Mouse (Mus musculus) limb, embryonic 14.5 days (tissue): Measurements from ENCODE around the gene Sall2. TPM values are rescaled to one million over a fixed set of nuclear protein-coding genes. Genes with fewer than 3 reads are reported as not detected.

ENCODE experiments used
- ATAC-seq: fragments of 200-750 bp; cut with Nextera tagmentation; 2 replicates; pipeline ENCODE4 v1.8.0; 2017; ENCODE audit warnings: low read depth, moderate number of reproducible peaks, moderate TSS enrichment; ENCODE audit not compliant: low FRiP score
- DNase-seq: peaks from one replicate; pipeline ENCODE4 v3.0.0-alpha.2; 2015; ENCODE audit warnings: low spot score
- H3K27ac ChIP-seq: fragments of 300-500 bp; sonication (generic); replicated peaks from 2 replicates; pipeline ENCODE4 v1.5.1; 2014; ENCODE audit warnings: low read depth, mild to moderate bottlenecking, low read length, moderate library complexity, mixed read lengths
- H3K27me3 ChIP-seq: fragments of 300-500 bp; sonication (generic); 2 replicates; pipeline ENCODE4 v1.6.1; 2014; ENCODE audit warnings: low read length, mixed read lengths; ENCODE audit not compliant: control insufficient read depth, insufficient read depth
- H3K36me3 ChIP-seq: fragments of 300-500 bp; sonication (generic); 2 replicates; pipeline ENCODE4 v1.6.1; 2014; ENCODE audit warnings: mild to moderate bottlenecking, low read length, moderate library complexity, mixed read lengths; ENCODE audit not compliant: control insufficient read depth, insufficient read depth
- H3K4me1 ChIP-seq: fragments of 300-500 bp; sonication (generic); 2 replicates; pipeline ENCODE4 v1.6.1; 2014; ENCODE audit warnings: antibody characterized with exemption, low read length, mixed read lengths; ENCODE audit not compliant: control insufficient read depth, insufficient read depth
- H3K4me2 ChIP-seq: fragments of 300-500 bp; sonication (generic); replicated peaks from 2 replicates; pipeline ENCODE4 v1.6.1; 2014; ENCODE audit warnings: low read depth, mild to moderate bottlenecking, low read length, moderate library complexity; ENCODE audit not compliant: severe bottlenecking
- H3K4me3 ChIP-seq: fragments of 300-500 bp; sonication (generic); replicated peaks from 2 replicates; pipeline ENCODE4 v1.5.1; 2014; ENCODE audit warnings: low read length
- H3K9ac ChIP-seq: fragments of 300-500 bp; sonication (generic); 2 replicates; pipeline ENCODE4 v1.6.1; 2014; ENCODE audit warnings: mild to moderate bottlenecking, low read depth, low read length, moderate library complexity; ENCODE audit not compliant: severe bottlenecking
- H3K9me3 ChIP-seq: fragments of 300-500 bp; sonication (generic); 2 replicates; pipeline ENCODE4 v1.6.1; 2016; ENCODE audit warnings: low read length; ENCODE audit not compliant: control insufficient read depth
- POLR2A ChIP-seq: fragments of 200-500 bp; IDR thresholded peaks from 2 replicates; pipeline ENCODE4 v1.8.0; 2012; ENCODE audit warnings: inconsistent platforms, mild to moderate bottlenecking, moderate library complexity, borderline replicate concordance; ENCODE audit not compliant: insufficient read depth, insufficient read length; ENCODE audit errors: extremely low read depth
- WGBS: fragments of 180-500 bp; shearing (Covaris S2); extraction: QIAGEN DNeasy Blood & Tissue Kit; methylation state at CpG from one replicate; pipeline ENCODE4 v1.1.7; 2014; 5-methylcytosine and 5-hydroxymethylcytosine counted together
- polyA plus RNA-seq, 2 experiments: library from polyadenylated mRNA; depleted of rRNA in 1 of 2; stranded (reverse) in 1 of 2; unstranded in 1 of 2; fragments of >200 nt; fragmentation: Nextera tagmentation in 1 of 2; extraction: Ambion mirVana in 1 of 2; gene quantifications; 2 replicates each; pipeline versions ENCODE4 v1.2.1 to v1.2.3; 2012 to 2014

The Sall2 gene
- polyA plus RNA-seq, 2 experiments, result 18.9 to 26.4 TPM

GRCm38 (mm10) chr14:52277210-52277609 is 51.4 kb downstream of the Sall2 start:
- Histone ChIP-seq H3K27me3 (no peaks in the 10 kb centered on the region), H3K4me3 (no peak overlapping the region), H3K4me1 (peaks cover 12% of the 10 kb centered on the region), H3K36me3 (peaks cover 15% of the 10 kb centered on the region; the same call in 1 of the 2 replicates), H3K4me2 (no peak overlapping the region), H3K9ac (no peak overlapping the region), H3K9me3 (no peaks in the 10 kb centered on the region), H3K27ac (no peak overlapping the region)
- 89% methylated on average over 4 of the region's 4 CpGs for WGBS
- TF ChIP-seq POLR2A, result no peak
- no peak for ATAC-seq
- no peak for DNase-seq

- Histone ChIP-seq H3K27ac (no peak overlapping the region), H3K4me2 (no peak overlapping the region), H3K9ac (no peak overlapping the region), H3K36me3 (peaks cover 24% of the 10 kb centered on the region; the same call in 1 of the 2 replicates), H3K9me3 (no peaks in the 10 kb centered on the region), H3K27me3 (no peaks in the 10 kb centered on the region), H3K4me3 (no peak overlapping the region), H3K4me1 (no peaks in the 10 kb centered on the region)
- no peak for TF ChIP-seq POLR2A
- ATAC-seq (no peak), DNase-seq (no peak)
- 66% methylated on average over 3 of the region's 3 CpGs for WGBS
These were observed 55.8 kb downstream of the Sall2 start for GRCm38 (mm10) chr14:52272781-52273180.

Other genes starting within 250 kb of the Sall2 start
- 386 and 478 TPM in 2 replicates for gene Hnrnpc, start 224.7 kb downstream of the Sall2 start, polyA plus RNA-seq (2012; rRNA removed)
- 526 and 573 TPM in 2 replicates for gene Hnrnpc, start 224.7 kb downstream of the Sall2 start, polyA plus RNA-seq (2014; fragmentation: Nextera tagmentation; extraction: Ambion mirVana)
- 1.1 and 2.1 TPM in 2 replicates for gene Rpgrip1, start 218.1 kb downstream of the Sall2 start, polyA plus RNA-seq (2012; rRNA removed)
- gene Rpgrip1, start 218.1 kb downstream of the Sall2 start, polyA plus RNA-seq (2014; fragmentation: Nextera tagmentation; extraction: Ambion mirVana), result 63.4 and 70.1 TPM in 2 replicates
- 34.5 and 41.5 TPM in 2 replicates for gene Supt16, start 131.3 kb downstream of the Sall2 start, polyA plus RNA-seq (2012; rRNA removed)
- gene Supt16, start 131.3 kb downstream of the Sall2 start, polyA plus RNA-seq (2014; fragmentation: Nextera tagmentation; extraction: Ambion mirVana), result 56.0 and 58.7 TPM in 2 replicates
- gene Chd8, start 71.0 kb downstream of the Sall2 start, polyA plus RNA-seq (2012; rRNA removed), result 52.4 and 57.6 TPM in 2 replicates
- gene Chd8, start 71.0 kb downstream of the Sall2 start, polyA plus RNA-seq (2014; fragmentation: Nextera tagmentation; extraction: Ambion mirVana), result 50.0 and 52.6 TPM in 2 replicates
- 36.5 and 50.0 TPM in 2 replicates for gene Tox4, start 49.6 kb downstream of the Sall2 start, polyA plus RNA-seq (2012; rRNA removed)
- 39.7 and 40.0 TPM in 2 replicates for gene Tox4, start 49.6 kb downstream of the Sall2 start, polyA plus RNA-seq (2014; fragmentation: Nextera tagmentation; extraction: Ambion mirVana)
- 29.5 and 35.3 TPM in 2 replicates for gene Rab2b, start 49.2 kb downstream of the Sall2 start, polyA plus RNA-seq (2012; rRNA removed)
- 21.4 and 24.7 TPM in 2 replicates for gene Rab2b, start 49.2 kb downstream of the Sall2 start, polyA plus RNA-seq (2014; fragmentation: Nextera tagmentation; extraction: Ambion mirVana)
- 41.9 and 43.1 TPM in 2 replicates for gene Mettl3, start 23.6 kb downstream of the Sall2 start, polyA plus RNA-seq (2012; rRNA removed)
- gene Mettl3, start 23.6 kb downstream of the Sall2 start, polyA plus RNA-seq (2014; fragmentation: Nextera tagmentation; extraction: Ambion mirVana), result 36.7 and 40.8 TPM in 2 replicates
- gene Olfr1513, start 27.6 kb upstream of the Sall2 start, polyA plus RNA-seq (2012; rRNA removed), result not detected in 2 replicates
- not detected in 2 replicates for gene Olfr1513, start 27.6 kb upstream of the Sall2 start, polyA plus RNA-seq (2014; fragmentation: Nextera tagmentation; extraction: Ambion mirVana)
- not detected in 2 replicates for gene Olfr1512, start 50.4 kb upstream of the Sall2 start, polyA plus RNA-seq (2012; rRNA removed)
- gene Olfr1512, start 50.4 kb upstream of the Sall2 start, polyA plus RNA-seq (2014; fragmentation: Nextera tagmentation; extraction: Ambion mirVana), result not detected in 2 replicates
- not detected in 2 replicates for gene Olfr1511, start 68.6 kb upstream of the Sall2 start, polyA plus RNA-seq (2012; rRNA removed)
- not detected in 2 replicates for gene Olfr1511, start 68.6 kb upstream of the Sall2 start, polyA plus RNA-seq (2014; fragmentation: Nextera tagmentation; extraction: Ambion mirVana)
- gene Olfr1510, start 85.6 kb upstream of the Sall2 start, polyA plus RNA-seq (2012; rRNA removed), result not detected in 2 replicates
- not detected in 2 replicates for gene Olfr1510, start 85.6 kb upstream of the Sall2 start, polyA plus RNA-seq (2014; fragmentation: Nextera tagmentation; extraction: Ambion mirVana)
- gene Olfr1509, start 114.2 kb upstream of the Sall2 start, polyA plus RNA-seq (2012; rRNA removed), result not detected in 2 replicates
- not detected in 2 replicates for gene Olfr1509, start 114.2 kb upstream of the Sall2 start, polyA plus RNA-seq (2014; fragmentation: Nextera tagmentation; extraction: Ambion mirVana)
- 0.04 and 0.14 TPM in 2 replicates for gene Olfr1508, start 138.7 kb upstream of the Sall2 start, polyA plus RNA-seq (2012; rRNA removed)
- gene Olfr1508, start 138.7 kb upstream of the Sall2 start, polyA plus RNA-seq (2014; fragmentation: Nextera tagmentation; extraction: Ambion mirVana), result 0.06 TPM in 1 of 2 replicates, not detected in the other
- 0.19 and 0.27 TPM in 2 replicates for gene Olfr1507, start 167.0 kb upstream of the Sall2 start, polyA plus RNA-seq (2012; rRNA removed)
- 0.47 TPM in 1 of 2 replicates, not detected in the other for gene Olfr1507, start 167.0 kb upstream of the Sall2 start, polyA plus RNA-seq (2014; fragmentation: Nextera tagmentation; extraction: Ambion mirVana)